Mouse (Mus musculus) testis, postnatal 10 days (tissue): ENCODE data around the gene Phkb.

Experiments
- DNase-seq: peaks from one replicate; pipeline ENCODE4 v3.0.0; 2021; ENCODE audit warnings: low spot score

Phkb gene

DNA sequence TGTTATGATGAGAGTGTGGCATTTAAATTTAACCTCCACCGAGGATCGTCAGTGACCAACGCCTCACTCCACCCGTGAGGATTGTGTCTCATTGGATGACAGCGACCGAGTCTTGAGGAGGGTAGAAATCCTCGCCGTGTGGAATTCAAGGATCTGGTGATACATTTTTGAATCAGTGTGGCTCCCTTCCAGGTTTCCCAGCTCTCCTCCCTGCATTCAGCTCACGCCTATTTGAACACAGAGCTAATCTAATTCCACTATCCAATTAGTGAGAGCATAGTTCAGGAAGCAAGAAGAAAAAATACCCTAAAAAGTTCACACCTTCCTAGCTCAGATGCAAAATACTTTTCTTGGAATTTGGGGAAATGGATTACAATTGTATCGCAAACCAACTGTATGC lies 249.9 kb downstream of the Phkb start:
- no peak for DNase-seq
